Mouse (Mus musculus) brain, adult 2 months (tissue): Measurements from ENCODE around the gene Gps1.
"Not testable (repeated sequence)": the region's sequence is repeated elsewhere in the genome, so short reads cannot be mapped to it uniquely, and the experiment has no call there.

ENCODE experiments used
- DNase-seq: peaks from one replicate; pipeline ENCODE4 v3.0.0; 2011; ENCODE audit warnings: low read depth, low spot score

Gps1 gene

DNA sequence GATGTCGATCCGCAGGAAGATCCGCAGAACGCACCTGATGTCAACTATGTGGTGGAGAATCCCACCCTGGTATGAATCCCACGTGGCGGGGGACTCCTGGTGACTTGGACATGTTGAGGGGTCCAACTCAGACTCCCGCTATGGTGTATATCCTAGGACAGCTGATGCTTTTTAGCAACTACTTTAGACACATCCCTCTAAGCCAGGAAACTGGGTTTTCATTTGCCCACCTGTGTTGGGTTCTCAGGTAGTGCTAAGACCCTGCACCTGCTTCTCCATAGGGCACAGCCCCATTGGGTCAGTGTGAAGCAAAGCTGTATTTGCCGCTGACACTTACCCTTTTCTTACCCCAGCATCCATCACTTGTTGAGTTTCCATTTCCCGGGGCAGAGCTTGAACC lies 1.1 kb downstream of the Gps1 start:
- no peak for DNase-seq

DNA sequence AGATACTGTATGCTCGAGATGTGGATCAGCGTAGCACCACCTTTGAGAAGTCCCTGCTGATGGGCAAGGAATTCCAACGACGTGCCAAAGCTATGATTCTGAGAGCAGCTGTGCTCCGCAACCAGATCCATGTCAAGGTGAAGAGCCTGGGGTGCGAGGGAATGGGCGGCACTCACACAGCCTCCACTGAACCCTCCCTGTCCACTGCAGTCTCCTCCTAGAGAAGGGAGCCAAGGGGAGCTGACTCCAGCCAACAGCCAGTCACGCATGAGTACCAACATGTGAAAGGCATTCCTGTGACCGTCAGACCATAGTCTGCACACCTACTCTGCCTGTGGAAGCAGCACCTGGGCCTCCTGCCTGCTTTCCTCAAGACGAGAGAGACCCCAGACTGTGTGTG lies 4.4 kb downstream of the Gps1 start:
- DNase-seq = not testable (repeated sequence)

DNA sequence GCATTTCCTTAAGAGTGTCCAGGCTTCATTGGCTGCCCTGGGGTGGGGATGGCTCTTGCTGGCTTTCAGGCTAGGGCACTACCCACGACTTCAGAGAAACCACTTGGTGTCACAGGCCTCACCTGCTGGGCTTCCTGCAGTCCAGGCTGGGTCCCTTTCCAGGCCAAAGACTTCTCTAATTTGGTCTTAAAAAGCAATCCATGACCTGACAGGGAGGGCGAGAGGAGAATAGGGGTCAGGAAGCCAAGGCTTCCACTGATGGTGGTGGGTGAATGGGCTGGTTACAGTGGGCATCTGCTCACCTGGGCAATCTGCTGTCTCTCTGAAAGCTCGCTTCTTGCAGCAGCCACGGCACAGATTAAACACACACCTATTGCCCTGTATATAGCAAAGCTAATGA lies 5.3 kb downstream of the Gps1 start:
- no peak for DNase-seq

DNA sequence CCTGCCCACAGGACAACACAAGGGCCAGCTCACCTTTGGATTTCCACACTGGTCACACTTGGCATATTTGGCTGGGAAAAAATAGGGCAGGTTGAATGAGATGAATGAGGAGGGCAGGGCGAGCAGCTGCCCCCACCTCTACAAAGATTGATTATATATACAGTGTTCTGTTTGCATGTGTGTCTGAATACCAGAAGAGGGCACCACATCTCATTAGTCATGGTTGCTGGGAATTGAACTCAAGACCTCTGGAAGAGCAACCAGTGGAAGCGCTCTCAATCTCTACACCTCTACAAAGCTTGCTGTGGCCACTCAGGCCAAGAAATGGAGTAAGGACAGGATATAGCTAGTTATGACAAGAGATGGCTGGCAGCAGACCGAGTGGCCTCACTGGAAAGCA lies 5.7 kb downstream of the Gps1 start:
- DNase-seq = no peak

DNA sequence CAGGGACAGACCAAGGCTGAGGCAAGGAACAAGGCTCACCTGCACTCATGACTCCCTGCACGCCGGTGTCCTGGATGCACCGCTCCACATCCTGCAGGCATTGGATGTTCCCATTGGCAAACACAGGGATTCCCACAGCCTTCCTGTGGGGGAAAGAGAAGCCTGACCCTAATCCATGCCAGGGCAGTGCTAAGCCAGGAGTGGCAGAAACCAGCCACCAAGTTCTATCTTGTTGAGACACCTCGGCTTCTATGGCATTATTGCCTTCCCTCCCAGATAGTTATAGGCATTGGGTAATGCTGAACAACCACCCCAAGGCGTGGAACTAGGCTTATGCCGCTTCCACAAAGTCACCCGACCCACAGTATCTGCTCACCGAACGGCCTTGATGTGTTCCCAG lies 8.6 kb downstream of the Gps1 start:
- no peak for DNase-seq

DNA sequence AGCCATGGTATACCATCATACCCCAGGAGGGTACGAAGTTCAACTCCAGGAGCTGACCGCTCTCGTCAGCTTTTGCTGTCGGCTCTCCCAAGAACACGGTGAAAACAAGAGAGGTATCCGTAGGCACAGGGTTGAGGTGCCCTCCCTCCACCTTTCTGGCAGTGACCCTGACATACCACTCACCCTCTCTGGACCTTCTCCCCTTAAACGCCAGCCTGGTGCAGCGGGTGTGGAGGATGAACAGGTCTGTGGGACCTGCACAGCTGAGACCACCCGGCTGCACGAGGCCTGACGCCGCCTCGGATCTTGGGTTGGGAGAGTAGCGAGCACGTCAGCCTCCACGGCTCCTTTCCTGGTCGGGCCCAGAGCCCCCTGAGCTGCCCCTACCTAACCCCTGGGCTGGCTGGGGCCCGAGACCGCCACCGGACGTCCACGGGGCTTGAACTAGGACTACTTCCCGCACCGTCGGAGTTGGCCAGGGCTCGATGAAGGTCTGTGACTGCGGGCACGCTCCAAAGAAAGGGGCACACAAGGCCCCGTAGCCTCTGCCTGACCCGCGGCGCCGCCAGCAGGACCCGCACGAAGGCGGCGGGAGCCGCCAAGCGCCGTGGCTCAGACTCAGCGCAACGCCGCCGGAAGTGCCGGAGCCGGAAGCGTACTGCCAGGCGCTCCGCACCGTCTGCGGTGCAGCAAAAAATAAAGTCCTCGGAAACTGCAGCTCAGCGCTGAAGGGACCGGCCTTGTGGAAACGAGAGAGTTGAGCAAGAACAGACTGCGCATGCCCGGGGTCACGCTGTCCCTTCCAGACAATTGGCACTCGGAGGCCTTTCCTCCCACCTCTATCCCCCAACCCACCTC lies 11.9 kb downstream of the Gps1 start, which contains the start of gene Dus1l:
TSS of gene Dus1l (minus strand) at position 648 of the 858 bp plus-strand sequence.
- peak; percentile 98 for DNase-seq

DNA sequence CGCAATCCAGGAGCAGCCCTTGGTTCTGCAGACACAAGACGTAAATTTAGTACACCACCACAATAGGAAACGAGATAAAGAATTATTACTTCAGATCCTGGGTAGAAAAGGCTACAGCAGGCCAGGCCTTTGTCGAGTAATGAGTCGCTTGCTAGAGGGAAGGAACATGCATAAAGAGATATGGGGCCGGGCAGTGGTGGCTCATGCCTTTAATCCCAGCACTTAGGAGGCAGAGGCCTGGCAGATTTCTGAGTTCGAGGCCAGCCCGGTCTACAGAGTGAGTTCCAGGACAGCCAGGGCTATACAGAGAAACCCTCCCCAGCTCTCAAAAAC lies 12.5 kb downstream of the Gps1 start:
- DNase-seq = no peak

DNA sequence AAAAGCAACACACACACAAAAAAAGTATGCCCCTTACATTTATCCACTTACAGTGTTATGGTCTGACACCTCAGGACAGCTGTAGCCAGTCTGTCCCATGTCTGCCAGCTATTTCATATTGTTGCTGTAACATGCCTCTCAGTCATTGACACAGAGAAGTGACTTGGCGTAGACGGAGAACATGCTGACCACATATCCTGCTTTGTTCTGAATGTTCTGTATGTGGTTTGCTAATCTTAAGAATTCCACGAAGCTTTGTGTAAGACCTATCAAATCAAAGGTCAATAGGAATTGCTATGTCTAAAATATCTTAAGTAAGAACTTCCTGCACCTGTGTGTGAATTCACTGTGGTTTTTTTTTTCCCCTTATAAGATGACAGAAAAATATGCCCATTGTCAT lies 14.2 kb downstream of the Gps1 start:
- no peak for DNase-seq

DNA sequence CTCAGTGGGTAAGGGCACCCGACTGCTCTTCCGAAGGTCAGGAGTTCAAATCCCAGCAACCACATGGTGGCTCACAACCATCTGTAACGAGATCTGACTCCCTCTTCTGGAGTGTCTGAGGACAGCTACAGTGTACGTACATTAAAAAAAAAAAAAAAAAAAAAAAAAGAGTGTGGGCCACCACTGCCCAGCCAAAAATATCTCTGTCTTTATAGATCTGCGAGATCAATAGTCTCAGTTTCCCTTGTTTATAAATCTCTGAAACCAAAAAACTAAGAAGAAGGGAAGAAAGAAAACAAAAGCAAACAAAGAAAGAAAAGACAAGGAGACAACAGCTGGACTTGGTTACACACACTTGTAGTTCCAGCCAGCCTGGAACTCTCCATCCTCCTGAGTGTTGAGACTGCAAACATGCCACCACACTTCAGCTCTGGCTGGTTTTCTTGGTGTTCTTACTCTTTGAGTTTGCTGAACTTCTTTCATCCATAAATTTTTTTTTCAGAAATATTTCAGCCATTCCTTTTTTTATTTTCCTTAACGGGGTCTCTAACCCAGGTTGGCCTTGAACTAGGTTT lies 15.3 kb downstream of the Gps1 start:
- no peak for DNase-seq

DNA sequence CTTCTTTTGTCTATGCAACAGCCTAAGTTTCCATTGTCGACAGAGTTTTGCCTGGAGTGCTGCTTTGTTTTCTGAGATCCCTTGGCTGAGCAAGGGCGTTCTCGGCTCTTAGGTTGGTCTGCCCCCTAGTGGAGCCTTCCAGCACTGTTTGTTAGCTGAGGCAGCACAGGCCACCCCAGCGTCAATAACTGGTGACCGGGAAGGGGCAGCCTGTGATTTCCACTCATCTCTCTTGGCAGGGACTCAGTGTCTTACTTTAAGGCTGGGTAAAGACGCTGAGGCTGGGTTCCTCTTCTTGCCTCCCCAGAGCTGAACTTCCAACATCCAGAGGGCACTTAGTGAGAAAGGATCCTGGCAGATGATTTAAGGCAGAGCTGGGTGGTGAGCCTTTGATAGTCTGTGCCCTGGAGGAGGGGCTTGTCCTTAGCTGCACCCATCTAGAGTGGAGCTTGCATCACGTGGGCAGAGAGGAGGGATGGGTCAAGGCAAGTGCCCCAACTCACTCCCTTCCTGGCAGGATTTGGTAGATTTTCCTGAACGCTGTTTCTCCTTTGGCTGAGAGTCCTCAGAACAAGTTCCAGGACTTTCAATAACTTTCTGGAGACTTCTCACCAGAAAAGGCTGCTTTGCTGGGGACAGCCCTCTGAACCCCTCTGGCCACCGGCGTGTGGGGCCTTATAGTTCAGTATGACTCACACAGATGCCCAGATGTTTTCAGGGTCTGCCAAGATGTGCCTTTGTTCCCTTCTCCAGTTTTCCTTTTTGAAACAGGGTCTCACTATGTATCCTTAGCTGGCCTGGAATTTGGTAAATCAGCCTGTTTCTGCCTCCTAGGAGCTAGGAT lies 16.2 kb downstream of the Gps1 start:
- peak; percentile 90 for DNase-seq

DNA sequence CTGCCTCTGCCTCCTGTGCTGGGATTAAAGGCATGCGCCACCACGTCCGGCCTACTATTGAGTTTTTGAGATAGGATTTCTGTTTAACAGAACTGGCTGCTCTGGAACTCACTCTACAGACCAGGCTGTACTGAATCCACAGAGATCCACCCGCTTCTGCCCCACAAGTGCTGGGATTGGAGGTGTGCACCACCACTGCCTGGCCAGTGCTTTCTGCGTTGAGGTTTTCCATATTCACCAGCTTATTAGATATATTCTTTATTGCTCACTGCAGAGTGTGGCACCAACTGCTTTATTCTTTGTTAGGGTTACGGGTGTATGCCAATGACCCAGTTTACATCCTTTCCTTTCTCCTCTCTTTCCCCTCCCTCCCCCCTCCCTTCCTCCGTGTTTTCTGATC lies 20.2 kb downstream of the Gps1 start:
- DNase-seq = no peak

DNA sequence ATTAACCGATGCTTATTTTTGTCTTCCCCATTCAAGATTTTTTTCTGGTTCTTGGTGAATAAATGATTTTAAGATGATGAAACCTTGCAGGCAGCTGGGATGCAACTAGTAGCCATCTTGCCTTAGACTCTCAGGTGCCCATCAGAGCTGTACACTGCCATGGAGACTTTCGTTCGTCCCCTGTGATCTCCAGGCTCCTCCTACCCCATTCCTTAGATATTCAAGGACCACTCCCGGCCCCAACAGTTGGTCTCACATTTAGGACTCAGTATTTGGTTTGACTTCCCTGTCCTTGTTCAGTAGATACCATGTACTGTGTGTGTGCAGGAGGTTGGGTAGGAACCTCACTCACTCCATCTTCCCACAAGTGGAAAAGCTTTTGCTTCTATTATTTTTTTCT lies 20.7 kb downstream of the Gps1 start:
- no peak for DNase-seq

DNA sequence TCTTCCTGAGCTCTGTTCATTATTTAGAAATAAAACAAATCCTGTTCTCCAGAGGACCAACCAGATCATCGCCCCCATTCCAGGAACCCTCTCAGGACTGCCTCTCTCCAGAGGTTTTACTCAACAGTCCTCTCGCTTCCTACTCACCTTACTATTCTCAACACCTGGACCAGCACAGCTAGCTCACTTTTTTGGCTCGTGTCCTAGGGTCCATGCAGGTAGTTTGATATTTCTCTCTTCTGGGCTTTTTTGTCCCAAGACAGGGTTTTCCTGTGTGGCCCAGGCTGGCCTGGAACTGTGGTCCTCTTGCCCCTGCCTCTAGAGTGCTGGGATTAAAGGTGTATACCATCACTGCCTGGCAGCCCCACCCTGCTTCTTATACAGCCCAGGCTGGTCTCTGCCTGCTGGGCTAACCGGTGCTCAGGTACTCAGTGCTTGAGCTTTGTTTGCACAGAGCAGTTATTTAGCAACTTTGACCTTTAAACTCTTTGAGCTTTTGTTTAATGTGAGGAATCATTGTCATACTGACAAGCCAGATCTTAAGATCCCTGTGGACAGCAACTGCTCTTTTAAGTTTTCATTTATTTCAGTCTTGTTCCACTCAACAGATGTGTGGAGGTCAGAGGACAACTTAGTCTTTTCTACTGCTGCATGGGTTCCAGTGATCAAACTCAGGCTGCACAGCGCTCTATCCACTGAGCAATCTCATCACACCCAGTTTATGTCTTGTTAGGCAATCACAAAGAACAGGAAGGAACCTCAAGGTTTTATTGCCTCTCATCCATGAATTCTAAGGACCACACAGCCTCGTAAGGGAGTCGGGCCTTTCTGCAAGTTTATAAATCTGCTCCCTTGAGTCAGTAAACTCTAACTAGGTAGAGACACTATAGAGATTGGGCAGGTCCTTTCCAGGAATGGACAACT lies 21.6 kb downstream of the Gps1 start:
- no peak for DNase-seq

DNA sequence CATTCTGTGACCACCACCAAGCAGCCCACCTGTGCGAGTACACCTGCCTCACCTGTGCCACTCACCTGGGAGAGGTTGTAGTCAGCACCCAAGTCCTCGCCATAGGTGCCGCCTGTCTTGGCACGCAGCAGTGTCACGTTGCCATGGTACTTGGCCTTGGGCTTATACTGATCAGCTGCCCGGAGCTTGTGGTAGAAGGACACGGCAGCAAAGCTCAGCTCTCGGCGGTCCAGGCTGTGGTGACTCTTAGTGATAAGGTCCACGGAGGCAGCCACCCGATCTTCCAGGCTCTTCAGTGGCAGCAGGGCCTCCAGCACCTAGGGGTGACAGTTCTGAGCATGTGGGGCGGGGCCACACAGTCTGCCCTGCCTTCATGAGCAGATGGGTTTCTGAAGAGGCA lies 23.9 kb downstream of the Gps1 start:
- no peak for DNase-seq

DNA sequence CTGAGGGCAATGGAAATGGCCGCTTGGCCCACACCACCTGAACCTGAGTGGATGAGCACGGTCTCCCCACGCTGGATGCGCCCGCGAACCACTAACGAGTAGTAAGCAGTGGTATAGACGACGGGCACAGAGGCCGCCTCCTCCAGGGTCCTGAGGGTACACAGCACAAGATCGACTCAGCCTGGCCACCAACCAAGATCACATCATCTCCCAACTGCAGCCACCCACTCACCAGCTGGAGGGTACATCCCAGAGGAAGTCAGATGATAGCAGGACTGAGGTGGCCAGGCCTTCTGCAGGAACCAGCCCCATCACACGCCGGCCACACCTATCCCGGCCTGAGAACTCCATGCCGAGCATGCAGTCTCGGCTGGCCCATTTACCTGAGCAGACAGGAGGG lies 28.0 kb downstream of the Gps1 start:
- peak; percentile 45 for DNase-seq

DNA sequence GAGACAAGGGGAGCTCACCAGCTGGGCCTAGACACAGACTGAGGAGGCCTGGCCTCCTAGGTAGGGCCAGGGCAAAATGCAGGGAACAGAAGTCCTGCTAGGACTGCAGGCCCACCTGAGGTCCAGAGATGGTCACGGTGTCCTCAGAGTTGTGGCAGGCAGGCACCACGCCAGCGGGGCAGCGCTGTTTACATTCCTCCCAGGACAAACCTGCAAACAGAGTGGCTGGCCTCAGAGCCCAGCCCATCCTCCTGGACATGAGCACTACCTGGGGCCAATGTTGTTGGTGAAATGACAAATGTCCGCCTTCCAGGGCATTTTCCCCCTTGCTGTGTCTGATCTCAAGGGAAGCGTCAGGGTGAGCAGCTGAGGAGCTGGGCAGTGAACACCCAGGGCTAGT lies 33.3 kb downstream of the Gps1 start:
- no peak for DNase-seq

DNA sequence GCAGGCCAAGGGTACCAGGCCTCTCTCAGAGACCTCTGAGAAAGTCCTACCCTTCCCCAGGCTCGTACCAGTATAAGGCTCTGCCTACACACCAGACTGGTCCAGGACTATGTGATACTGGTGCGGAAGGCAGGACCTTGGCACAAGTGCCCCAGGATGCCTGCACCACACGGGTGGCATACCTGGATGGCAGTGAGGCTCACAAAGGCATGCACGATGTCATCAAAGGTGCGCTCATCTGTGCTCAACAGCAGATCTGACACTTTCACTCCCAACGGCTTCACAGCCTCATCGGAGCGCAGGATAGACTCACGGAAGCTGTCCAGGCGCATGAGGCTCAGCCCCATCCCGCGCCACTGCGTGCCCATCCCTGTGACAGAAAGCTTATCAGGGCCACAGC lies 34.2 kb downstream of the Gps1 start:
- no peak for DNase-seq

DNA sequence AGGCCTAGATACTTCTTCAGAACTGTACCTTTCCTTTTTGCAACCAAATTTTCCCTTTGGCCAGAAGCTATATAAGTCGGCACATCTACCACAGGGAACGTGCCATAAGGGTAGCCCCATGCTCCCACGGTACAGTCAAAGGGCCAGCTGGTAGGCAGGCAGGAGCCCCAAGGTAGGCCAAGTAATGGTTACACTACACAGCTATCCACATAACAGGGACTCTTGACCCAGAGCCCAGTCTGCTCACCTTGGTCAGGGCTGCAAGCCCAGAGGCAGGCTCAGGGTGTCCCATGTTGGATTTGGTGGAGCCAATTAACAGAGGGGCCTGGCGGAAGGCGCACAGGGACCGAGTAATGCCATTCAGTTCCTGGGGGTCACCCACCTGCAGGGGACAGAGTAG lies 35.5 kb downstream of the Gps1 start:
- DNase-seq = peak; percentile 82

DNA sequence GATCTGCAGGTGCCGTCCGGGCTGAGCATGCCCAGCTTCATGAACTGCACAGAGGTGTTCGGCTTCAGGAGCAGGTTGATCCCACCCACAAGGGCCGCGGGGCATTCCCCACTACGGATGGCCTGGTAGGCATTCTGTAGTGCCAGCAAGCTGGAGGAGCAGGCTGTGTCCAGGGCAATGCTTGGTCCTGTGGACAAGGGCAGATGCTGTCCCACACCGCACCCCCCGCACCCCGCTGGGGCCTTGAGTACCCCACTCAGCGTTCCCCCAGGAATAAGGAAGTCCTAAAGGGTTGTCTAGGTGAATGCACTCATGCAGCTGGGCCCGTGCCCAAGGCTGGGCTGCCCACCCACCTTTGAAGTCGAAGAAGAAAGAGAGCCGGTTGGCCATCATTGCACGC lies 36.5 kb downstream of the Gps1 start:
- no peak for DNase-seq

DNA sequence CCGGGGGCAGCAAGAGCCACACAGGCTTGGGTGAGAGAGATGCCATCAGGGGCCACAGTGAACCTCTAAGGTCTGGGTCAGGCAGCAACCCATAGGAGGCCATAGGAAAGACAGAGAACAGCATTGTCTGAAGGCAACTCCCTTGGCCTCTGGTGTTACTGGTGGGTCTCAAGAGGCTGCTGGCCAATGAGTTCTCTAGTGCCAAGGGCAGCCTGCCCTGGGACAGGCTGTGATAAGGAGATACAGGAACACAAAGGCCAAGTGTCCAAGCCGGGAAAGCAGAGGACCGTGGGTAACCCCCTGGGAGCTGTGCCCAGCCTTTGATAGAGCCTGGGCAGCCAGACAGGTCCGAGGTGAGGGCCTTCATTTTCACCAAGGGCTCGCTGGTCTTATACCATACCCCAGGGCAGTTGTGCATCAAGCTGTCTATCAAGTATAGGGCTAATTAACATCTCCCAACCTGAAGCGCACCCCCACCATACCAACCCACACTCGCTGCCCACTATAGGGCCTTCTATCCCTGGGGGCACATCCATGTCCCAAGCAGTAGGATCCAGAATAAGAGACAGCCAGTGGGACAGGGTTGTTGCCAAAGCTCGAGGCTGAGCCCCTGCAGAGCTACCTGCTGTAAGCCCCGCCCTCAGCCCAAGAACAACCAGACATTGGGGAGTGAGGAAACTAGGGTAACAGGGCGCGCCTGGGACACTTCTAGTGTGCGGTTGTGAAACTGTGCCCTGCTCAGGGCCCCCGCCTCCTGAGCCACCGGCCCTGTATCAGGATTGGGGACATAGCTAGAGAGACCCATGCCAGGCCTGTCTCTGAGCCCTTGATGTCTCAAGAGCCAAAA lies 37.2 kb downstream of the Gps1 start:
- DNase-seq = peak; percentile 74

DNA sequence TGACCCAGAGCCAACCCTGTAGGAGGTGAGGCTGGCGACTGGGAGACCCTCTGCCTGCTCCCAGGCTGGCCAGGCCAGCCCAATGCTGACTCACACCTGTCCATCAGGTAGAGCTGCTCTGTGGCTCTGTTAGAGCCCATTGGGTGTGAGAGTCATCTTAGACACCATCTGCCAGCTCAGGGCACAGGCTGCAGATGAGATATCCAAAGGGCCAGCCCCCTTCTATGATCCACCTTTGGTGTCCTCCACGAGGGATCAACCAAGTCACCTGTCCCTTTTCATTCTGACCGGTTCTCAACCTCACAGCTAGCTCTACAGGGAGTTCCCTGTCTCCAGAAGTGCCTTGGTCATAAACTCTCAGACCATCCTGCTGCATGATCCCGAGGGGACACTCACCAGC lies 38.2 kb downstream of the Gps1 start:
- no peak for DNase-seq
